Mouse (Mus musculus) hindbrain, embryonic 15.5 days (tissue): ENCODE measurements around the gene Egfl6. TPM values are rescaled to one million over a fixed set of nuclear protein-coding genes. Genes with fewer than 3 reads are reported as not detected.
A peak's percentile ranks its signal among the peaks of the same experiment; 100 is the strongest.

Experiments
- ATAC-seq: fragments of 200-750 bp; cut with Nextera tagmentation; 2 replicates; pipeline ENCODE4 v1.8.0; 2017; ENCODE audit warnings: low read depth, moderate number of reproducible peaks, moderate TSS enrichment; ENCODE audit not compliant: low FRiP score
- H3K27ac ChIP-seq: fragments of 300-500 bp; sonication (generic); replicated peaks from 2 replicates; pipeline ENCODE4 v1.5.1; 2015; ENCODE audit warnings: mild to moderate bottlenecking, inconsistent platforms
- H3K27me3 ChIP-seq: fragments of 300-500 bp; sonication (generic); 2 replicates; pipeline ENCODE4 v1.6.1; 2015; ENCODE audit warnings: control low read depth, inconsistent platforms
- H3K36me3 ChIP-seq: fragments of 300-500 bp; sonication (generic); 2 replicates; pipeline ENCODE4 v1.6.1; 2015; ENCODE audit warnings: control low read depth, inconsistent platforms
- H3K4me1 ChIP-seq: fragments of 300-500 bp; sonication (generic); replicated peaks from 2 replicates; pipeline ENCODE4 v1.6.1; 2015; ENCODE audit warnings: control low read depth, inconsistent platforms
- H3K4me2 ChIP-seq: fragments of 300-500 bp; sonication (generic); 2 replicates; pipeline ENCODE4 v1.6.1; 2015; ENCODE audit warnings: moderate library complexity, mild to moderate bottlenecking, inconsistent platforms
- H3K4me3 ChIP-seq: fragments of 300-500 bp; sonication (generic); 2 replicates; pipeline ENCODE4 v1.5.1; 2015; ENCODE audit warnings: mild to moderate bottlenecking, inconsistent platforms
- H3K9ac ChIP-seq: fragments of 300-500 bp; sonication (generic); 2 replicates; pipeline ENCODE4 v1.6.1; 2015; ENCODE audit warnings: inconsistent platforms
- H3K9me3 ChIP-seq: fragments of 300-500 bp; sonication (generic); 2 replicates; pipeline ENCODE4 v1.6.1; 2016; ENCODE audit warnings: control low read depth, inconsistent platforms
- whole genome bisulfite sequencing: fragments of 180-500 bp; shearing (Covaris S2); methylation state at CpG from one replicate; pipeline ENCODE4 v1.1.7; 2015; 5-methylcytosine and 5-hydroxymethylcytosine counted together
- polyA plus RNA-seq: library from polyadenylated mRNA; unstranded; fragments of >200 nt; fragmentation: Nextera tagmentation; extraction: Ambion mirVana; gene quantifications from 2 replicates; pipeline ENCODE4 v1.2.1, GENCODE M21; 2015

Gene Egfl6
- polyA plus RNA-seq: 3.0 and 3.9 TPM in 2 replicates

- Histone ChIP-seq H3K4me2 (peak within 1 kb of the TSS; percentile 87), H3K27me3 (peaks cover 17% of the 10 kb centered on the region; the same call in 1 of the 2 replicates), H3K4me3 (peak within 1 kb of the TSS; percentile 46), H3K27ac (no peak within 1 kb of the TSS), H3K9me3 (no peaks in the 10 kb centered on the region), H3K9ac (peak within 1 kb of the TSS; percentile 39), H3K36me3 (no peaks in the 10 kb centered on the region), H3K4me1 (no peaks in the 10 kb centered on the region)
- 26% methylated on average over 37 of the region's 39 CpGs for WGBS
- peak; percentile 61; the same call in 1 of the 2 replicates for ATAC-seq
Measured at GRCm38 (mm10) chrX:166584947-166585824, at the start of gene Egfl6. Gene Egfl6 (minus strand): TSS chrX:166585720.

GRCm38 (mm10) chrX:166626866-166627570 is 41.5 kb upstream of the Egfl6 start:
- no peaks in the 10 kb centered on the region for H3K36me3 ChIP-seq
- no peak overlapping the region for H3K4me2 ChIP-seq
- 61% methylated on average over 3 of the region's 3 CpGs for WGBS

GRCm38 (mm10) chrX:166626174-166626573 is 40.7 kb upstream of the Egfl6 start:
- no peaks in the 10 kb centered on the region for H3K4me1 ChIP-seq
- no peak overlapping the region for H3K9ac ChIP-seq
- no peak overlapping the region for H3K4me3 ChIP-seq
- H3K27ac ChIP-seq: no peak overlapping the region
- WGBS: 81% methylated on average over 4 of the region's 4 CpGs
- no peak overlapping the region for H3K4me2 ChIP-seq
- no peak for ATAC-seq
- H3K36me3 ChIP-seq: no peaks in the 10 kb centered on the region
- H3K9me3 ChIP-seq: no peaks in the 10 kb centered on the region
- H3K27me3 ChIP-seq: no peaks in the 10 kb centered on the region

More at GRCm38 (mm10) chrX:166626866-166627570, 41.5 kb upstream of the Egfl6 start:
- Histone ChIP-seq H3K9ac (no peak overlapping the region), H3K27me3 (no peaks in the 10 kb centered on the region), H3K9me3 (no peaks in the 10 kb centered on the region), H3K4me1 (no peaks in the 10 kb centered on the region), H3K27ac (no peak overlapping the region), H3K4me3 (no peak overlapping the region)
- no peak for ATAC-seq

- Histone ChIP-seq H3K9ac (no peak overlapping the region), H3K4me3 (no peak overlapping the region), H3K4me1 (no peaks in the 10 kb centered on the region), H3K27me3 (no peaks in the 10 kb centered on the region), H3K4me2 (no peak overlapping the region), H3K9me3 (no peaks in the 10 kb centered on the region), H3K36me3 (no peaks in the 10 kb centered on the region), H3K27ac (no peak overlapping the region)
- 62% methylated on average over 3 of the region's 3 CpGs for WGBS
- no peak for ATAC-seq
Measured at GRCm38 (mm10) chrX:166623176-166623575, 37.7 kb upstream of the Egfl6 start.

- no peak overlapping the region for H3K27ac ChIP-seq
- WGBS: 54% methylated on average over 9 of the region's 9 CpGs
- H3K9ac ChIP-seq: no peak overlapping the region
- H3K9me3 ChIP-seq: no peaks in the 10 kb centered on the region
- H3K4me1 ChIP-seq: no peaks in the 10 kb centered on the region
- no peak overlapping the region for H3K4me3 ChIP-seq
- 0 out of 2 replicates have a peak, but pooled peaks cover 2% of the 10 kb centered on the region for H3K27me3 ChIP-seq
- peak; percentile 45; the same call in 1 of the 2 replicates for ATAC-seq
- H3K4me2 ChIP-seq: no peak overlapping the region
- no peaks in the 10 kb centered on the region for H3K36me3 ChIP-seq
Measured at GRCm38 (mm10) chrX:166621560-166622301, 36.2 kb upstream of the Egfl6 start.

- Histone ChIP-seq H3K4me1 (no peaks in the 10 kb centered on the region), H3K27me3 (0 out of 2 replicates have a peak, but pooled peaks cover 2% of the 10 kb centered on the region), H3K27ac (no peak overlapping the region), H3K4me2 (no peak overlapping the region), H3K9me3 (no peaks in the 10 kb centered on the region), H3K36me3 (no peaks in the 10 kb centered on the region), H3K9ac (no peak overlapping the region), H3K4me3 (no peak overlapping the region)
- 63% methylated on average over 6 of the region's 6 CpGs for WGBS
- no peak for ATAC-seq
Measured at GRCm38 (mm10) chrX:166620900-166621299, 35.4 kb upstream of the Egfl6 start.

GRCm38 (mm10) chrX:166619084-166619483 is 33.6 kb upstream of the Egfl6 start:
- WGBS: 82% methylated on average over 4 of the region's 4 CpGs
- no peaks in the 10 kb centered on the region for H3K4me1 ChIP-seq
- no peaks in the 10 kb centered on the region for H3K9me3 ChIP-seq
- 0 out of 2 replicates have a peak, but pooled peaks cover 3% of the 10 kb centered on the region for H3K27me3 ChIP-seq
- no peak for ATAC-seq
- no peak overlapping the region for H3K27ac ChIP-seq
- H3K9ac ChIP-seq: no peak overlapping the region
- H3K4me2 ChIP-seq: no peak overlapping the region
- H3K36me3 ChIP-seq: no peaks in the 10 kb centered on the region
- no peak overlapping the region for H3K4me3 ChIP-seq

- no peaks in the 10 kb centered on the region for H3K36me3 ChIP-seq
- no peaks in the 10 kb centered on the region for H3K9me3 ChIP-seq
- no peak overlapping the region for H3K9ac ChIP-seq
- no peak overlapping the region for H3K4me2 ChIP-seq
- no peak overlapping the region for H3K27ac ChIP-seq
- 52% methylated on average over 7 of the region's 7 CpGs for WGBS
- H3K4me3 ChIP-seq: no peak overlapping the region
- H3K4me1 ChIP-seq: no peaks in the 10 kb centered on the region
- ATAC-seq: no peak
- 0 out of 2 replicates have a peak, but pooled peaks cover 12% of the 10 kb centered on the region for H3K27me3 ChIP-seq
Measured at GRCm38 (mm10) chrX:166615191-166615590, 29.7 kb upstream of the Egfl6 start.

- no peaks in the 10 kb centered on the region for H3K36me3 ChIP-seq
- H3K27ac ChIP-seq: no peak overlapping the region
- no peak overlapping the region for H3K4me2 ChIP-seq
- H3K9me3 ChIP-seq: no peaks in the 10 kb centered on the region
- H3K27me3 ChIP-seq: peaks cover 5% of the 10 kb centered on the region; the same call in 1 of the 2 replicates
- 59% methylated on average over 1 of the region's 1 CpGs for WGBS
- H3K9ac ChIP-seq: no peak overlapping the region
- H3K4me1 ChIP-seq: no peaks in the 10 kb centered on the region
- no peak overlapping the region for H3K4me3 ChIP-seq
- no peak for ATAC-seq
Measured at GRCm38 (mm10) chrX:166576111-166576510, 9.4 kb downstream of the Egfl6 start.

GRCm38 (mm10) chrX:166565983-166566382 is 19.5 kb downstream of the Egfl6 start:
- ATAC-seq: no peak
- H3K36me3 ChIP-seq: no peaks in the 10 kb centered on the region
- no peaks in the 10 kb centered on the region for H3K4me1 ChIP-seq
- H3K4me2 ChIP-seq: no peak overlapping the region
- 89% methylated on average over 6 of the region's 6 CpGs for whole genome bisulfite sequencing
- no peak overlapping the region for H3K27ac ChIP-seq
- H3K9ac ChIP-seq: no peak overlapping the region
- no peaks in the 10 kb centered on the region for H3K9me3 ChIP-seq
- no peaks in the 10 kb centered on the region; the same call in 1 of the 2 replicates for H3K27me3 ChIP-seq
- H3K4me3 ChIP-seq: no peak overlapping the region

GRCm38 (mm10) chrX:166565401-166565800 is 20.1 kb downstream of the Egfl6 start:
- 77% methylated on average over 5 of the region's 5 CpGs for WGBS
- Histone ChIP-seq H3K4me1 (no peaks in the 10 kb centered on the region), H3K4me3 (no peak overlapping the region), H3K27ac (no peak overlapping the region), H3K4me2 (no peak overlapping the region), H3K36me3 (no peaks in the 10 kb centered on the region), H3K27me3 (no peaks in the 10 kb centered on the region; the same call in 1 of the 2 replicates), H3K9ac (no peak overlapping the region), H3K9me3 (no peaks in the 10 kb centered on the region)
- no peak for ATAC-seq
